Mouse (Mus musculus): ENCODE measurements at regions not wholly inside any gene's neighbourhood (a gene's known extent, or its start where the extent isn't known, plus 50 kb on each side); places are given as distances from the start of the nearest gene placed in this dataset.

DNA sequence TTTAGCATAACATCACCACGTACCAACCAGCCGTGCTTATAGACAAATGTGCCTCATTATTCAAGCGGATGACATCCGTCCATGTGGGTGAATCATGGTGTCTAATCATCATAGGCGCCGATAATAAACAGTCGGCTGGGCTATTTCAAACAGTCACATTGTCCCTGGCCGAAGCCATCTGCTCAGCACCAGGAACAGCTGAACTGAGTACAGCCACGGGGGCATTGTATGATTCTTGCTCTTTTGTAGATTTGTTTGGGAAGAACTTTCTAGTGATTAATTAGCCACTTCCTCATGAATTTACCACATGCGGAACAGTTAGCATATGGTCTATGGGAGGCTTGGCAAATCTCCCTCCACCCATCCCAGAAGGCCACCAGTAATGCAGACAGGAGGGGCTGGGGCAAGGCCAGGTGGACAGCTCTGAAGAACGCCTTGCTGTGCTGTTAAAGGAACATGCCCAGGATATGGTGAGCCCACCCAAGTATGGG is 116.4 kb upstream of the Cops8 start:
- Histone ChIP-seq H3K4me2 (replicated peaks) (no peak overlapping the region), H3K9ac (replicated peaks) (no peak overlapping the region), H3K4me3 (no peak overlapping the region), H3K27ac (replicated peaks) (no peak overlapping the region), H3K27me3 (no peaks in the 10 kb centered on the region), H3K36me3 (no peaks in the 10 kb centered on the region), H3K4me1 (peaks cover 6% of the 10 kb centered on the region; the same call in 1 of the 2 replicates), H3K9me3 (no peaks in the 10 kb centered on the region)
- 38% methylated on average over 11 of the region's 11 CpGs for WGBS
- ATAC-seq (replicated peaks), result peak; percentile 55; the same call in 1 of the 2 replicates

GRCm38 (mm10) chr1:90487886-90488285 is 114.9 kb upstream of the Cops8 start:
- WGBS, result 63% methylated on average over 2 of the region's 2 CpGs
- Histone ChIP-seq H3K9me3 (no peaks in the 10 kb centered on the region), H3K27ac (replicated peaks) (no peak overlapping the region)

DNA sequence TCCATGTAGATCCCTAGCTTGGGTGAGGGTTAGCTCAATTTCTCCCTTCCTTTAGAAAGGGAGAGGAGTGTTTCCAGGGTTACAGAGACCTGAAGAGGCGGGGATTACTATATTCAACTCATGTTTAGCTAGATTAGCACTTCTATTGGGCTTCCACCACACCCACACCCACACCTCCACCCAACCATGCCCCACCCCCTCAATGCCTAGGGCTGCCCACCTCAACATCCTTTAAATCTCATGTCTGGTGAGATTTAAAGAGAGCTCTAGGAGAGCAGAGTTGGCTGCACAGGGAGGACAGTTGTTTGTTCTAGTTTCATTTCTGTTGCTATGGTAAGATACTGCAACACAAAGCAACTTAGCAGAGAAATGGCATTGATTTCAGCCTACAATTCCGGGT is 113.8 kb upstream of the Cops8 start:
- 90% methylated on average over 2 of the region's 2 CpGs for WGBS
- H3K9ac ChIP-seq (replicated peaks), result no peak overlapping the region
- peaks cover 11% of the 10 kb centered on the region; the same call in 1 of the 2 replicates for H3K4me1 ChIP-seq
- H3K9me3 ChIP-seq, result no peaks in the 10 kb centered on the region
- H3K4me3 ChIP-seq, result no peak overlapping the region
- H3K27me3 ChIP-seq, result no peaks in the 10 kb centered on the region
- no peaks in the 10 kb centered on the region for H3K36me3 ChIP-seq
- H3K4me2 ChIP-seq (replicated peaks), result no peak overlapping the region
- ATAC-seq (replicated peaks), result no peak
- no peak overlapping the region for H3K27ac ChIP-seq (replicated peaks)

More at GRCm38 (mm10) chr1:90487886-90488285, 114.9 kb upstream of the Cops8 start:
- no peak for ATAC-seq (replicated peaks)
- Histone ChIP-seq H3K9ac (replicated peaks) (no peak overlapping the region), H3K4me3 (no peak overlapping the region), H3K36me3 (no peaks in the 10 kb centered on the region), H3K4me2 (replicated peaks) (no peak overlapping the region), H3K27me3 (no peaks in the 10 kb centered on the region), H3K4me1 (peaks cover 6% of the 10 kb centered on the region; the same call in 1 of the 2 replicates)

DNA sequence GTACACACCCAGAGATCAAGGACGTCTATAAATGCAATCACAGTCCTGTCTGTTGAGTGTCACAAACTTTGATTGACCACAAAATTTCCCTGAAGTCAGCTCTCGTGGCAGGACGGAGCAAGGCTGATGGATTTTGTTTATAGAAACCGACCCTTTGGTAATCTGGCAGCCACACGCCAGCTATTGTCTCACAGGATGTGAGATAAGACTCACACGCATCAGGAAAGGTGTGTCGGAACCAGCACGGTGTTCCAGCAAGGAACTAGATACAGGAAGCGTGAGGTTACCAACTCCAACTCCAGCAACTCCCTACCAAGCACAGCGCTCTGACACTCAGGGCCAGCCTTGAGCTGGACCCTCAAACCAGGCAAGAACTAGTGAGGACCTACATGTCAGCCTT is 112.4 kb upstream of the Cops8 start:
- Histone ChIP-seq H3K9me3 (no peaks in the 10 kb centered on the region), H3K27me3 (no peaks in the 10 kb centered on the region), H3K4me3 (no peak overlapping the region), H3K36me3 (no peaks in the 10 kb centered on the region), H3K4me1 (peaks cover 11% of the 10 kb centered on the region), H3K27ac (replicated peaks) (no peak overlapping the region), H3K9ac (replicated peaks) (no peak overlapping the region), H3K4me2 (replicated peaks) (no peak overlapping the region)
- ATAC-seq (replicated peaks), result no peak
- 95% methylated on average over 10 of the region's 10 CpGs for WGBS

DNA sequence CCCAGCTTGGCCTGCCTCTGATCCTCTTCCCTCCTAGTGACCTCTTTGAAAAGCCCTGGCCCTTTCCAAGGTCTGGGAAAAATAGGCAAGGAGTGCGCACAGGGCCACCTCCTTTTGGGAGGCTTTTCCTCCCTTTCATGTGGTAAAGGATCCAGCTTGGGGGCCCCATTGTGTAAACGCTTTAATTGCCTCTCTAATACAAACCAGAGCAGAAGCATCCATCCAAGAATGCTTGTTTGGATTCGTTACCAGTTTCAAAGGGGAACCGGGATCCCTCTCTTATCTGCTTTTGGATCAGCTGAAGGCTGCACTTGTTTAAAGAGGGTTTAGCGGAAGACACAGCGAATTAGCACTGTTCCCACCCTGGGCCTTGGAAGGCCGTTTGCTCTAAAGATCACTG is 109.3 kb upstream of the Cops8 start:
- Histone ChIP-seq H3K9me3 (no peaks in the 10 kb centered on the region), H3K9ac (replicated peaks) (no peak overlapping the region), H3K4me3 (no peak overlapping the region), H3K4me2 (replicated peaks) (no peak overlapping the region), H3K4me1 (peaks cover 5% of the 10 kb centered on the region), H3K36me3 (no peaks in the 10 kb centered on the region), H3K27ac (replicated peaks) (no peak overlapping the region), H3K27me3 (no peaks in the 10 kb centered on the region)
- WGBS, result 14% methylated on average over 7 of the region's 7 CpGs
- no peak for ATAC-seq (replicated peaks)

DNA sequence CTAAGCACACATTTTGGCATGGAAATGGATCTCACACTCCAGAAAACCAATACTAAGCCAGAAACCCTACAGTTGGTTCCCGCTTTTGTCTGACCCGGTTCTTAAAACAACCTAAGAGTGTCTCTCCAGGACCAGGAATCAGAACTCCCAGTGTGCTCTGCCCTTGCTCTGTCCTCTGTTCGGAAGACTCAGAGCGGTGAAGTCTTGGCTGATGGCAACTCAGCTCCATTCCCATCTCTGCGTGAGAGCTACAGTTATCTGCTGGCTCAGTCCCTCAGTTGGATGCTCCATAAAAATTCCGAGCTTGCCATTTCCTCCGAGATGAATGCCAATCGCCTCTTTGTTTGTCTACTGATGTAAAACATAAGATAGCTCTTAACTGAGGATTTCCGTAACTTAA is 107.6 kb upstream of the Cops8 start:
- Histone ChIP-seq H3K4me3 (no peak overlapping the region), H3K9me3 (no peaks in the 10 kb centered on the region), H3K9ac (replicated peaks) (no peak overlapping the region), H3K36me3 (no peaks in the 10 kb centered on the region), H3K27ac (replicated peaks) (no peak overlapping the region), H3K4me2 (replicated peaks) (no peak overlapping the region), H3K4me1 (peaks cover 5% of the 10 kb centered on the region), H3K27me3 (no peaks in the 10 kb centered on the region)
- WGBS, result 81% methylated on average over 9 of the region's 9 CpGs
- no peak for ATAC-seq (replicated peaks)

- H3K36me3 ChIP-seq, result no peaks in the 10 kb centered on the region
- H3K27me3 ChIP-seq, result no peaks in the 10 kb centered on the region
- no peak overlapping the region for H3K27ac ChIP-seq (replicated peaks)
- no peak for ATAC-seq (replicated peaks)
- no peaks in the 10 kb centered on the region for H3K9me3 ChIP-seq
- no peak overlapping the region for H3K9ac ChIP-seq (replicated peaks)
- no peak overlapping the region for H3K4me2 ChIP-seq (replicated peaks)
- no peak overlapping the region for H3K4me3 ChIP-seq
- H3K4me1 ChIP-seq, result peaks cover 5% of the 10 kb centered on the region
These were observed 105.2 kb upstream of the Cops8 start for GRCm38 (mm10) chr1:90497568-90497967.

DNA sequence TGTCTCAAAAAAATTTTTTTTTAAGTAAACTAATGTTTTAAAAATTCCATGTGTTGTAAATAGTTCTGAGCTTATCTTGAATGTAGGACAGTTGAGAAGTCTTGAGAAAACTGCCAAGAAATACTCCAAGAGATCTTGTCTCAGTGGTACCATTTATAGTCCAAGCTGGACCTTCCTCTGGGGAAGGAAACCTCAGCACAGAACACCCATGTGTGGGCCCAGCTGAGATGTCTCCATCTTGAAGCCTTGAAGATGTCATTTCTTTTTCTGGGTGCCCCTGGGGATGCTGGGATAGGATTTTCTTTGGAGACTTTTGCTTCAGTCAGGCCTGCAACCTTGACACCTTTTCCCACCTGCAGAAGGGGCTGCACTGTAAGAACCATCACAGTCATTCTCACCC is 101.4 kb upstream of the Cops8 start:
- Histone ChIP-seq H3K4me2 (replicated peaks) (no peak overlapping the region), H3K27ac (replicated peaks) (no peak overlapping the region), H3K4me1 (peaks cover 6% of the 10 kb centered on the region; the same call in 1 of the 2 replicates), H3K9me3 (no peaks in the 10 kb centered on the region), H3K27me3 (no peaks in the 10 kb centered on the region), H3K9ac (replicated peaks) (no peak overlapping the region), H3K36me3 (no peaks in the 10 kb centered on the region), H3K4me3 (no peak overlapping the region)
- ATAC-seq (replicated peaks), result no peak

DNA sequence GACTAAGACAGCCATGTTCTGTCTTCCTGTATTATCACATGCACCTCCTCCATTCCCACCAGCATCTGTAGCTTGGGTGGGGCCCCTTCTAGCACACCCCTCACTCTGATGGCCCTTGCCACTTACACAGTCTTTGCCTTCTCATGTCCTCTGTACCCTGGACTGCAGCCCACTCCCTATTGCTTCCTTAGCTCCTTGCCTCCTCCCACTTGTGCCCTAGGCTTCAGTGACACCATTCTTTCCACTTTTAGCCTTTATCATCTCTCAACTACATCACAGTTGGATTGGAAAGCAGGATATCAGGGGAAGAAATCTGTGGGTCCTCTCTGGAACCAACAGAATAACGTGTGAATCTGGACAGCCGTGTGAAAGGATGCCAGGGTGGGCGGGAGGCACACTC is 100.4 kb upstream of the Cops8 start:
- peaks cover 6% of the 10 kb centered on the region; the same call in 1 of the 2 replicates for H3K4me1 ChIP-seq
- 91% methylated on average over 3 of the region's 3 CpGs for WGBS
- no peaks in the 10 kb centered on the region for H3K27me3 ChIP-seq
- H3K27ac ChIP-seq (replicated peaks), result no peak overlapping the region
- H3K4me2 ChIP-seq (replicated peaks), result no peak overlapping the region
- no peaks in the 10 kb centered on the region for H3K36me3 ChIP-seq
- H3K4me3 ChIP-seq, result no peak overlapping the region
- ATAC-seq (replicated peaks), result no peak
- H3K9me3 ChIP-seq, result no peaks in the 10 kb centered on the region
- no peak overlapping the region for H3K9ac ChIP-seq (replicated peaks)

GRCm38 (mm10) chr1:90502771-90503540 is 99.8 kb upstream of the Cops8 start:
- Histone ChIP-seq H3K4me1 (peaks cover 6% of the 10 kb centered on the region; the same call in 1 of the 2 replicates), H3K36me3 (no peaks in the 10 kb centered on the region), H3K27ac (replicated peaks) (no peak overlapping the region), H3K4me3 (no peak overlapping the region), H3K27me3 (no peaks in the 10 kb centered on the region), H3K9me3 (no peaks in the 10 kb centered on the region), H3K4me2 (replicated peaks) (no peak overlapping the region), H3K9ac (replicated peaks) (no peak overlapping the region)
- 90% methylated on average over 8 of the region's 8 CpGs for WGBS
- no peak for ATAC-seq (replicated peaks)

DNA sequence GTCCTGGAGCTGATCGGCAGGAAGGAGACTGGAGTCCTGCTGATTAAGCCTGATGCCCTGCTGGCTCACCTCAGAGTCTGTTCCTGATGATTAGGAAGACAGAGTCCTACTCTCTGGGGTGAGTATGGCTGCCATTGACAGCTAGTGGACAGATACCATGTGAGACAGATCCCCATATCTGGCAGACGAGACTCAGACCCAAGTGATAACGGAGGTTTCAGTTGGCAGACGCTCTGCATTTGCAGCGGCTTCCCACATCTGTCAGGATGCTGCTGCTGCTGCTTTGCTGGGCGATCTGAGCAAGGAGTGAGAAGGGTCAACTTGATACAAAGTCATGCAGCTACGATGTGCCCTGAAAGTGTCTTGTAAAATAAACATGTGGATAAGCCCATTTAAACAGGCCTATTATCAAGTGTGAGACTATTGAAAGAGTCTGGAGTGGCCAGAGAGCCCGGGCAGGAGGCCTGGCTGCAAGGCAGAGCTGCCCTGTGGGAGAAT is 98.1 kb upstream of the Cops8 start:
- no peak overlapping the region for H3K9ac ChIP-seq (replicated peaks)
- H3K27me3 ChIP-seq, result no peaks in the 10 kb centered on the region
- WGBS, result 26% methylated on average over 8 of the region's 8 CpGs
- ATAC-seq (replicated peaks), result no peak
- H3K4me2 ChIP-seq (replicated peaks), result no peak overlapping the region
- no peak overlapping the region for H3K4me3 ChIP-seq
- H3K36me3 ChIP-seq, result no peaks in the 10 kb centered on the region
- no peaks in the 10 kb centered on the region for H3K9me3 ChIP-seq
- peaks cover 6% of the 10 kb centered on the region; the same call in 1 of the 2 replicates for H3K4me1 ChIP-seq
- no peak overlapping the region for H3K27ac ChIP-seq (replicated peaks)

GRCm38 (mm10) chr1:90505599-90505998 is 97.2 kb upstream of the Cops8 start:
- no peak overlapping the region for H3K4me2 ChIP-seq (replicated peaks)
- H3K9me3 ChIP-seq, result no peaks in the 10 kb centered on the region
- WGBS, result 91% methylated on average over 3 of the region's 3 CpGs
- no peak overlapping the region for H3K27ac ChIP-seq (replicated peaks)
- no peak overlapping the region for H3K9ac ChIP-seq (replicated peaks)
- H3K4me1 ChIP-seq, result peaks cover 6% of the 10 kb centered on the region; the same call in 1 of the 2 replicates
- no peak overlapping the region for H3K4me3 ChIP-seq
- no peaks in the 10 kb centered on the region for H3K36me3 ChIP-seq
- no peaks in the 10 kb centered on the region for H3K27me3 ChIP-seq
- no peak for ATAC-seq (replicated peaks)

All from forebrain, embryonic 15.5 days (tissue).